Mouse (Mus musculus) embryonic fibroblast, embryonic 13.5 days (primary cell): ENCODE measurements around the gene Nrp2.

Source experiments
- CTCF ChIP-seq: IDR thresholded peaks from 2 replicates; pipeline ENCODE4 v1.5.1; 2011; ENCODE audit warnings: mild to moderate bottlenecking, control low read depth, low read length, moderate library complexity, borderline replicate concordance; ENCODE audit not compliant: insufficient read depth
- POLR2A ChIP-seq: IDR thresholded peaks from 2 replicates; pipeline ENCODE4 v1.6.1; 2011; ENCODE audit warnings: low read depth, mild to moderate bottlenecking, control low read depth, low read length, moderate library complexity

- TF ChIP-seq POLR2A = no peak
- TF ChIP-seq CTCF = no peak
Observed at GRCm38 (mm10) chr1:62787546-62787945, 84.5 kb downstream of the Nrp2 start.
